Mouse (Mus musculus): ENCODE measurements at regions not wholly inside any gene's neighbourhood (a gene's known extent, or its start where the extent isn't known, plus 50 kb on each side); places are given as distances from the start of the nearest gene placed in this dataset.
"Not testable (repeated sequence)": the region's sequence is repeated elsewhere in the genome, so short reads cannot be mapped to it uniquely, and the experiment has no call there.

DNA sequence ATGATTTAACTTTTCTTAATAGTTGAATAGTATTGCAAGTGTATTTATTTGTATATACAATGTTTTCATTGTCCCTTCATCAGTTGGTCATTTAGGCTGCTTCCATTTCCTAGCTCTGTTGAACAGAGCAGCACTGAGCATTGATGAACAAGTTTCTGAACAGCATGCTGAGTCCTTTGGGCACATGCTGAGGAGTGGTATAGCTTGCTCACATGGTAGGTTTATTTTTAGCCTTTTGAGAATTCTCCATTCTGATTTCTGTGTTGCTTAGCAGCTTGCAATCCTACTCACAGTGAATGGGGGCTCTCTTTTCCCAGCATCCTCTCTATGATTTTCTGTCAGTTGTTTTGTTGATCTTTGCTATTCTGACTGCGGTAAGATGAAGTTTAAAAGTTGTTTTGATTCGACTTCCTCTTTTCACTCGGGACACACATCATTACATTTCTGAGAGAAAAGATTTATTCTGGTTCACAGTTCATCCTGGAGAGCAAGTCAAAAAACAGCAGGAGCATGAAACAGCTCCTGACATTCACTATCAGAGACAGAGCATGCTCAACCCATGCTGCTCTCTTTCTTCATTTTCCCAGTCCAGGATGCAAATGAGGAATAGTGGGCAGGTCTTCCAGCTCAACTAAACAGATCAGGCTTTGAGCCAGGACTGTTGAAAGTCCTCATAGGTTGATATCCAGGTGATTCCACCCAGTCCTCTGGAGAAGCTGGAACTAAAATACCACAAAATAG, 413.1 kb downstream of the Gm37988 start:
- H3K27ac ChIP-seq (ENCODE audit: low read depth, low read length), result no peak overlapping the region
- ATAC-seq (ENCODE audit: low FRiP score) (no peak), DNase-seq (ENCODE audit: low spot score, missing footprints) (no peak)
- H3K9ac ChIP-seq (ENCODE audit: low read length), result no peak overlapping the region
- WGBS, result 72% methylated on average over 3 of the region's 3 CpGs
- no peaks in the 10 kb centered on the region for H3K4me1 ChIP-seq (ENCODE audit: control insufficient read depth, insufficient read depth, low read length)
- no peak overlapping the region for H3K4me2 ChIP-seq
- no peak overlapping the region for H3K4me3 ChIP-seq (ENCODE audit: low read depth, low read length)
- H3K9me3 ChIP-seq (ENCODE audit: control insufficient read depth, low read length), result no peaks in the 10 kb centered on the region
- no peaks in the 10 kb centered on the region for H3K36me3 ChIP-seq (ENCODE audit: control insufficient read depth, insufficient read depth, low read length)
- H3K27me3 ChIP-seq (ENCODE audit: control insufficient read depth, insufficient read depth, low read length), result no peaks in the 10 kb centered on the region

DNA sequence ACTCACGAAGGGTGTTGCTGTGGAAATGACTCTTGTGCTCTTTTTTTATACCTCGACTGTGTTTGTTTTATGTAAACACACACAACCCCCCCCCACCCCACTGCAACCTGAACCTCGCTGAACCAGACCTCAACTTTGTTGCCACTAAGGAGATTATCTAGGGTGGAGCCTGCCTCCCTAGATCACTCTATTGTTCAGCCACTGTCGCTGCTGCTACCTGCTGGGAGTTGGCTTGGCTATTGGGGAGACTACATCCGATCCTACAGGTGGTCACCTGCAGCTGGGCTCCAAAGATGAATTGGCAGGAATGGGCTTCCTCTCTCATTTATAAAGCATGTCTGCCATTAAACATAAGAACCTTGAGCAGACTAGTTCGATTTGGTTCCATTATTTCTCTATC, 420.2 kb downstream of the Gm37988 start:
- no peak overlapping the region for H3K4me2 ChIP-seq
- H3K4me3 ChIP-seq (ENCODE audit: low read depth, low read length), result no peak overlapping the region
- ATAC-seq (ENCODE audit: low FRiP score) (no peak), DNase-seq (ENCODE audit: low spot score, missing footprints) (no peak)
- no peaks in the 10 kb centered on the region for H3K27me3 ChIP-seq (ENCODE audit: control insufficient read depth, insufficient read depth, low read length)
- H3K27ac ChIP-seq (ENCODE audit: low read depth, low read length), result no peak overlapping the region
- H3K9ac ChIP-seq (ENCODE audit: low read length), result no peak overlapping the region
- H3K4me1 ChIP-seq (ENCODE audit: control insufficient read depth, insufficient read depth, low read length), result peaks cover 8% of the 10 kb centered on the region; the same call in 1 of the 2 replicates
- WGBS, result 13% methylated on average over 6 of the region's 6 CpGs
- no peaks in the 10 kb centered on the region for H3K36me3 ChIP-seq (ENCODE audit: control insufficient read depth, insufficient read depth, low read length)
- no peaks in the 10 kb centered on the region for H3K9me3 ChIP-seq (ENCODE audit: control insufficient read depth, low read length)

DNA sequence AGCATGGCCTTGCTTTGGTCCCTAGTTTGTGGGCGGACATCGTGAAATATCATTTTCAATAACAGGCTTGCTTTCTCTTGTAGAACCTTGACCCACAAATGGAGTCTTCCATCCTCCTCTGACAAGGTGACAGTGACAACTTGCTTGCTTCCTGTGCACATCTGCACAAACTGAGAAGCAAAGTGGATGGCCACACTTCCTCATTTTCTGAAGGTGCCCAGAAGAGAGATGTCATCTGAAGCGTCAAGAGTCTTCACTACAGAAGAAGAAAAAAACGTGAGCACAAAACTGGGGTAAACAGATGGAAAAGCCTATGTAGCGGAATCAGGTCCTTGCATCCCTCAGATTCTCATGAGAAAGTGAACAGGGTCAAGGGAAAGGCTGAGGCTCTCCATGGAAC, 423.5 kb downstream of the Gm37988 start:
- Histone ChIP-seq H3K4me1 (ENCODE audit: control insufficient read depth, insufficient read depth, low read length) (peaks cover 8% of the 10 kb centered on the region; the same call in 1 of the 2 replicates), H3K4me2 (no peak overlapping the region), H3K9me3 (ENCODE audit: control insufficient read depth, low read length) (no peaks in the 10 kb centered on the region), H3K27ac (ENCODE audit: low read depth, low read length) (no peak overlapping the region), H3K36me3 (ENCODE audit: control insufficient read depth, insufficient read depth, low read length) (no peaks in the 10 kb centered on the region), H3K4me3 (ENCODE audit: low read depth, low read length) (no peak overlapping the region), H3K9ac (ENCODE audit: low read length) (no peak overlapping the region), H3K27me3 (ENCODE audit: control insufficient read depth, insufficient read depth, low read length) (no peaks in the 10 kb centered on the region)
- ATAC-seq (ENCODE audit: low FRiP score) (no peak), DNase-seq (ENCODE audit: low spot score, missing footprints) (no peak)
- 83% methylated on average over 5 of the region's 5 CpGs for WGBS

DNA sequence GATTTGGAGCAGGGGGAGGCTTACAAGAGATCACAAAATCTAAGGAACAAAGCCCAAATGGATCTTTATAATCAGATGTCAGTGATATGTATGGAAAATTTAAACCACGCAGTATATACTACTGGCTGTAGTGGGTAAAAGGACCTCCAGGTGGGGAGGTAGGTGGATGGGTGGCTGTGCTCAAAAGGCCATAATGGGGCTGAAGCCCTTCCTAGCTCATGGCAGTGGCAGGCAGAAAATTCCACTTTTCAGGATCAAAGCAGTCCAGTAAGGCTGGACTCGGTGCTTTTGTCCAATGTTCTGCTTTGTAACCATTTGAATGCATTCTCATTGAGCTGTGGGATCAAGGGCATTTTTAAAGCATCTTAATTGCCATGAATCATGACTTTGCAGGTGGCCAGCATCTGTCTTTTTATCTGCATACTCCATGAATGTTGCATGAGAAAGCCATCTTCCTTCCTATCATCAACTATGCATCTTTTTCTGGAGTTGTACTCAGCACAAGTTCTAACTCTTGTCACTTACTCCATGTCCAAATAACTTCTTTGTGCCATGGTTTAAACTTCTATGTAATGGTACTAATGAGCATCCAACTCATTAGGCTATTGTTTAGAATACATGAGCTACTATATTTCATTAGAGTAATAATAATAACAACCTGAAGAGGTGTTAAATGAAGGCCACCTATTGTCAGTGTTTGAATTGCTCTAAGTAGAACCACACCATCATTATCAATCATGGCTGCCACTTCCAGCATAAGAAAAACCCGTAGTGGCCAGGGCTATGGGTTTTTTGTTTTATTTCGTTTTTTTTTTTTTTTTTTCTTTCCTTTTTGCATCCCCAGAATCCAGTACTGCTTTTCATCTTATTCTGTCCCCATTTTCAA, 424.5 kb downstream of the Gm37988 start:
- Histone ChIP-seq H3K4me3 (ENCODE audit: low read depth, low read length) (no peak overlapping the region), H3K4me2 (no peak overlapping the region), H3K4me1 (ENCODE audit: control insufficient read depth, insufficient read depth, low read length) (peaks cover 8% of the 10 kb centered on the region; the same call in 1 of the 2 replicates), H3K9me3 (ENCODE audit: control insufficient read depth, low read length) (no peaks in the 10 kb centered on the region), H3K9ac (ENCODE audit: low read length) (no peak overlapping the region), H3K36me3 (ENCODE audit: control insufficient read depth, insufficient read depth, low read length) (no peaks in the 10 kb centered on the region), H3K27ac (ENCODE audit: low read depth, low read length) (peak overlapping the region; percentile 21; the same call in 1 of the 2 replicates), H3K27me3 (ENCODE audit: control insufficient read depth, insufficient read depth, low read length) (no peaks in the 10 kb centered on the region)
- DNase-seq (ENCODE audit: low spot score, missing footprints) (peak; percentile 88), ATAC-seq (ENCODE audit: low FRiP score) (peak; percentile 54)
- 12% methylated on average over 4 of the region's 4 CpGs for WGBS

DNA sequence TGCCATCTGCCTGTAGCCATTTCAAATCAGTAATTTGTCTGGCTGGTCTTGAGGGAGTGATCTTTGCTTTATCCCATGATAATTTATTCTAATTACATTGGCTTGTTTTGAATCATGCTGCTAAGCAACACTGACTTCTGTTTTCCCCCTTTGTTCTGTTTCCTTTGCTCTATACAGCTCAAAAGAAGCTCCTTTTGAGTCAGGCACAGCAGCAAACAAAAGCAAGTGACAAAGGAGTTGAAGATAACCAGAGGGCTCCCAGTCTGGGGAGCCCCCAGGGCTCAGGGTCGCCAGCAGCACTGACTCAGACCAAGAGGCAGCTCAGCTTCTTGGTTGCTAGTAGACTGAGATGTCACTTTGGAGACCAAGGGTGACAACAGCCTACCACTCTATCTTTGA, 425.2 kb downstream of the Gm37988 start:
- Histone ChIP-seq H3K27me3 (ENCODE audit: control insufficient read depth, insufficient read depth, low read length) (no peaks in the 10 kb centered on the region), H3K4me3 (ENCODE audit: low read depth, low read length) (no peak overlapping the region), H3K27ac (ENCODE audit: low read depth, low read length) (no peak overlapping the region), H3K4me2 (no peak overlapping the region), H3K36me3 (ENCODE audit: control insufficient read depth, insufficient read depth, low read length) (no peaks in the 10 kb centered on the region), H3K9me3 (ENCODE audit: control insufficient read depth, low read length) (no peaks in the 10 kb centered on the region), H3K4me1 (ENCODE audit: control insufficient read depth, insufficient read depth, low read length) (peaks cover 8% of the 10 kb centered on the region; the same call in 1 of the 2 replicates), H3K9ac (ENCODE audit: low read length) (no peak overlapping the region)
- 6% methylated on average over 1 of the region's 1 CpGs for WGBS
- peak; percentile 93 for DNase-seq (ENCODE audit: low spot score, missing footprints)
- peak; percentile 95 for ATAC-seq (ENCODE audit: low FRiP score)

DNA sequence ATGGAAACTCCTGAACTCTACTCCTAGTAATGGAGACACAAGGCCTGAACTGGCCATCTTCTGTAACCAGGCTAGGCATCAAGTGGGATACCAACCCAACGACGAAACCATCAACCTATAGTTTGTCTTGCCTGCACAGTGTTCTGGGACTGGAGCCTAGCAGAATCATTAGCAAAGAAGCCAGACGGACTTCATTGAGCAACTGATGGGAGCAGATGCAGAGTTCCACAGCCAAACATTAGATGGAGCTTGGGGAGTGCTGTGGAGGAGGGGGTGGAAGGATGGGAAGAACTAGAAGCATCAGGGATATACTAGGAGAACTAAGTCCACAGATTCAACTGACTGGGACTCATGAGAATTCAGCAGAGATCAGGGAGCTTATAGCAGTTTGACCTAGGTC, 435.5 kb downstream of the Gm37988 start:
- WGBS, result 86% methylated on average over 3 of the region's 3 CpGs
- Histone ChIP-seq H3K9ac (ENCODE audit: low read length) (no peak overlapping the region), H3K4me1 (ENCODE audit: control insufficient read depth, insufficient read depth, low read length) (no peaks in the 10 kb centered on the region), H3K27ac (ENCODE audit: low read depth, low read length) (no peak overlapping the region), H3K27me3 (ENCODE audit: control insufficient read depth, insufficient read depth, low read length) (no peaks in the 10 kb centered on the region), H3K4me2 (no peak overlapping the region), H3K36me3 (ENCODE audit: control insufficient read depth, insufficient read depth, low read length) (no peaks in the 10 kb centered on the region), H3K4me3 (ENCODE audit: low read depth, low read length) (no peak overlapping the region), H3K9me3 (ENCODE audit: control insufficient read depth, low read length) (no peaks in the 10 kb centered on the region)
- ATAC-seq (ENCODE audit: low FRiP score) (no peak), DNase-seq (ENCODE audit: low spot score, missing footprints) (no peak)

DNA sequence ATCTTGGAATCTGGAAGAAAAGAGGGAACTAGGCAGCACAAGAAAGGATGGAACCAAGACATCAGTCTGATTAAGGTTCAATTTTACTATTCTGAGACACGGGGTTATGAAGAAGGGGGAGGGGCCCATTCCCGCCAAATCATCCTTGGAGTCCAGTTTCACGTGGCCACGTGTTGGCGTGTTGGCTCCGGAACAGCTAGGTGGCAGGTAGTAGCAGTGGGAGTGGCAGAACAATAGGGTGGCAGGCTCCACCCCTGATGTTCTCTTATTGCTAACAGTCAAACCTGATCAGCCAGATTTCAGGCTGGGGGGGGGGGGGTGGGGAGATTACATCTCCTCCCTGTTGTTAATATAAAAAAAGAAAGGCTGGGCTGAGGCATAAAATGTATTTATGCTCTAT, 453.2 kb downstream of the Gm37988 start:
- DNase-seq (ENCODE audit: low spot score, missing footprints); ATAC-seq (ENCODE audit: low FRiP score); H3K4me2 ChIP-seq; H3K36me3 ChIP-seq (ENCODE audit: control insufficient read depth, insufficient read depth, low read length); H3K9me3 ChIP-seq (ENCODE audit: control insufficient read depth, low read length); H3K27ac ChIP-seq (ENCODE audit: low read depth, low read length); H3K9ac ChIP-seq (ENCODE audit: low read length); H3K4me1 ChIP-seq (ENCODE audit: control insufficient read depth, insufficient read depth, low read length); H3K4me3 ChIP-seq (ENCODE audit: low read depth, low read length); H3K27me3 ChIP-seq (ENCODE audit: control insufficient read depth, insufficient read depth, low read length): not testable (repeated sequence)
- WGBS, result 47% methylated on average over 6 of the region's 6 CpGs

DNA sequence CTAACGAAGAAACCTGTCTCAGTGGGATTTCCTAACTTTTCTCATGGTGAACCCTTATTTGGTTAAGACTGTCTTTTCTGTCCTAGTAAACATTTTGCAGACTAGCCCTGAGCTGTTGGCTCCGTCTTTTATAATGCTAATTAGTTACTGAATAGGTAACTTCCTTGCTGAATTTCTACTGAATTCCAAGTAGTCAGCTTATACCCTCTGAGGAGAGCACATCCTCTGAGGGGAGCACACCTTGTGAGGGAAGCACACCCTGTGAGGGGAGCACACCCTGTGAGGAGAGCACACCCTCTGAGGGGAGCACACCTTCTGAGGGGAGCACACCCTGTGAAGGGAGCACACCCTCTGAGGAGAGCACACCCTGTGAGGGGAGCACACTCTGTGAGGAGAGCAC, 453.6 kb downstream of the Gm37988 start:
- not testable (repeated sequence) for ATAC-seq (ENCODE audit: low FRiP score); H3K4me1 ChIP-seq (ENCODE audit: control insufficient read depth, insufficient read depth, low read length)

DNA sequence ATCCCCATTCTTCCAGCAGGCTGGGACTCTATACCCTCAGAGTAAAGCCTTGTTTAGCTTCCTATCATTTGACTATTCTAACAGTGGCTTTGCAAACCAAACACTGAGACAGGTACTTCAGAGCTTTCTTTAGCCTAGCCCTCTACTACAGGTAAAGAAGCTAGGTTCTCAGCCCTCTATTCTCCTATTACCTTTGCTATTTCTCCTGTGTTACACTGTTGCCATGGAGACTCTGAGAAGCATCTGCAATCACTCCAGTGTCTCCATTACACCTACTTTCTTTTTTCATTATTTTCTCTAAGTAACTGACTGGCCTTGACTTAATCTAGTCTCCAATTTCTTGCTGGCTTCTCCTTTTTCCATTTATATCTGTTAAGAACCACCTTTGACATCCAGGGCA, 466.2 kb downstream of the Gm37988 start:
- Histone ChIP-seq H3K4me1 (ENCODE audit: control insufficient read depth, insufficient read depth, low read length) (no peaks in the 10 kb centered on the region), H3K36me3 (ENCODE audit: control insufficient read depth, insufficient read depth, low read length) (no peaks in the 10 kb centered on the region), H3K9me3 (ENCODE audit: control insufficient read depth, low read length) (no peaks in the 10 kb centered on the region), H3K27me3 (ENCODE audit: control insufficient read depth, insufficient read depth, low read length) (no peaks in the 10 kb centered on the region), H3K9ac (ENCODE audit: low read length) (no peak overlapping the region), H3K4me3 (ENCODE audit: low read depth, low read length) (no peak overlapping the region), H3K4me2 (no peak overlapping the region), H3K27ac (ENCODE audit: low read depth, low read length) (no peak overlapping the region)
- DNase-seq (ENCODE audit: low spot score, missing footprints) (no peak), ATAC-seq (ENCODE audit: low FRiP score) (no peak)

More for the DNA sequence above, 453.6 kb downstream of the Gm37988 start:
- whole genome bisulfite sequencing, result 42% methylated on average over 2 of the region's 2 CpGs
- DNase-seq (ENCODE audit: low spot score, missing footprints); H3K36me3 ChIP-seq (ENCODE audit: control insufficient read depth, insufficient read depth, low read length); H3K9me3 ChIP-seq (ENCODE audit: control insufficient read depth, low read length); H3K27me3 ChIP-seq (ENCODE audit: control insufficient read depth, insufficient read depth, low read length); H3K27ac ChIP-seq (ENCODE audit: low read depth, low read length); H3K4me3 ChIP-seq (ENCODE audit: low read depth, low read length); H3K4me2 ChIP-seq; H3K9ac ChIP-seq (ENCODE audit: low read length): not testable (repeated sequence)
